Mouse (Mus musculus) brain, embryonic 14.5 days (tissue): Measurements from ENCODE around the gene Serpina3m.

Experiments used
- CTCF ChIP-seq: fragments of 200-500 bp; IDR thresholded peaks from 2 replicates; pipeline ENCODE4 v1.5.1; 2012; ENCODE audit warnings: inconsistent platforms, mild to moderate bottlenecking, moderate library complexity, borderline replicate concordance; ENCODE audit not compliant: insufficient read depth, insufficient read length; ENCODE audit errors: extremely low read depth
- POLR2A ChIP-seq: fragments of 200-500 bp; IDR thresholded peaks from 2 replicates; pipeline ENCODE4 v1.6.1; 2012; ENCODE audit warnings: mild to moderate bottlenecking, inconsistent platforms, borderline replicate concordance; ENCODE audit not compliant: poor library complexity, insufficient read depth, insufficient read length, severe bottlenecking; ENCODE audit errors: extremely low read depth

GRCm38 (mm10) chr12:104425591-104425990 lies 87.3 kb downstream of the Serpina3m start:
- no peak for TF ChIP-seq CTCF
- no peak for TF ChIP-seq POLR2A
